Mouse (Mus musculus) brain, adult 2 months (tissue): ENCODE results near the gene Mt3.

Experiments
- DNase-seq: peaks from one replicate; pipeline ENCODE4 v3.0.0; 2011; ENCODE audit warnings: low read depth, low spot score

Mt3 gene

DNA sequence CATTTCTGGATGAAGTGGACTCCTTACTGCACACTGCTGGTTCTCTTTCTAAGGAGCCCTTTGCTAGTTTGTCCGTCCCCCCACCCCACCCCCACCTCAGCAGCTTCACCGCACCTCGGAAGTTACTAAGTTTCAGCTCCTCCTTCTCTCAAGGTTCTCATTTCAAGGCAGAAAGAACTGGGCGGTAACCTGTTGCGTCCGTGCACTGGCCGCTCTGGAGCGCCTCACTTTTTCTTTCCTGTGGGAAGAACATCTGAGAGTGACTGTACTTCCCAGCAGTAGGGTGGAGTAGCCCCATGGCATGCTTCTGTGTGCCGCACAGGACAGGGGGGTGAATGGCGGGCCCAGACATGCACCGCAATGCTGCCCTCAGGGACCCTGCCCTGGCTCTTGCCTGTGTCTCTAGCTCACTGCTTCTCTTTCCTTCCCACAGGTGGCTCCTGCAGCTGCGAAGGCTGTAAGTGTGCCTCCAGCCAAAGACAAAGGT, 32.0 kb downstream of the Mt3 start:
- DNase-seq = no peak

DNA sequence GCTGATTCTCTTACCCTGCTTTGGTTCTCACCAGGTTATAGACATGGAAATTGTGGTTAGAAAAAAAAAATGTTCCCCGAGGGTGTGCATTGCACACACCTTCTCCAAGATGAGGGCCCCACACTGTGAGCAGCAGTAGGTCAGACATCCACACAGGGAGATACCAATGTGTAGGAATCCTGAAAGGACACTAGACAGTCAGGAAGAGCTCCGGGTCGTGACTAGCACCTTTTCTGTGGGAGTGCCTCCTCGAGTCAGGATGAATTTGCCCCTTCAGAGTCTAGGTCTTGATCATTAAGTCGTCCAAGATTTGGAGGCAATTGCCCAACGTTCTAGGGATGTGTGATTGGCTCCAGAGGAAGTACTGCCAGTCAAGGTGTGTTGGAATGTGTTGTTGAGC, 33.4 kb downstream of the Mt3 start:
- no peak for DNase-seq

DNA sequence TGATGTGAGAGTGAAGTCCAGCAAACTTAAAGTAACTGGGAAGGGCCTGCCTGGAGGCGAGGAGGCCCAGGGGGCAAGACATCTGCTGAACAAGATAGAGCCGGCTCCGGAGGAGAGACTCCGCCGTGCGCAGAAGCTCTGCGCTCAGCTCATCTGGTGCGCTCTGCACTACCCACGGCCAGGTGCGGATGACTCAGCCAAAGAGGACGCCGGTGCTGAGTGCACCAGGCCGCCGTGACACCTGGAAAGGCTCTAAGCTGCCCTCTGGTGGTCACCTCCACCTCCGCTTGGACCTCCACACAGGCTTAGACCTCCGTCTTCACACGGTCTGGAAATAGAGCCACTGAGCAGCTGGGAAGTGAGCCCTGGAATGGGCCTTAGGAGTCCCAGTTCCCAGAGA, 34.1 kb downstream of the Mt3 start:
- DNase-seq = peak; percentile 88

DNA sequence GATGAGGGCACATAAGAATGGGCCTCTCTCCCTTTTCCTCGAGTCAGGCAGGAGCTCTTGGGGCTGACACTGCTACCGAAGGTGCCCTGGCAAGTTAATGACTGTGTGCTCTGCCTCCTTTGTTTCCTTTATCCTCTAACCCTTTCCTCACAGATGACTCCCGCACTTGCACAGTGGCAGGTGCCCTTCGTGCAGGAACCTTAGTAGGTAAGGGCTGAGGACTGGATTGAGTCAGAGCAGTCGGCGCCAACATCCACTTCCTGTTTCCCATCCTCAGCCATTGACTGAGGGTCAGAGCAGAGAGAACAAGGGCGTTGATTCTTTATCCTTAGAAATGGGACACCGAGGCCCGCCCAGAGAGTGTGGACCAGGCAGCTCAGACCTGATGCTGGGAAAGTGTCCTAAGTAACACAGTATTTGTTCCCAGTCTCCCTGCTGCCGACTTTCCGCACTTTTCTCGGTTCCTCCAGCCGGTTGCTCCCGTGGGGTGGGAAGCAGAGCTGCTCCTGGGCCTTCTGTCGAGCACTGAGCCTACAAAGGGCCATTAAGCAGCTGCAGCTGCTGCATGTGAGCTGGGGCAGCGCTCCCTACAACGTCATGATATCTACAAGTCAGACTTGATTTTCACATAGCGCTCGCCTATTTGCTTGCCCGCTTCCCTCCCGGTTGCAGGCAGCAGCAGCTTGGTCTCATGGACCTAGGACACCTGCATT, 35.0 kb downstream of the Mt3 start:
- peak; percentile 56 for DNase-seq

DNA sequence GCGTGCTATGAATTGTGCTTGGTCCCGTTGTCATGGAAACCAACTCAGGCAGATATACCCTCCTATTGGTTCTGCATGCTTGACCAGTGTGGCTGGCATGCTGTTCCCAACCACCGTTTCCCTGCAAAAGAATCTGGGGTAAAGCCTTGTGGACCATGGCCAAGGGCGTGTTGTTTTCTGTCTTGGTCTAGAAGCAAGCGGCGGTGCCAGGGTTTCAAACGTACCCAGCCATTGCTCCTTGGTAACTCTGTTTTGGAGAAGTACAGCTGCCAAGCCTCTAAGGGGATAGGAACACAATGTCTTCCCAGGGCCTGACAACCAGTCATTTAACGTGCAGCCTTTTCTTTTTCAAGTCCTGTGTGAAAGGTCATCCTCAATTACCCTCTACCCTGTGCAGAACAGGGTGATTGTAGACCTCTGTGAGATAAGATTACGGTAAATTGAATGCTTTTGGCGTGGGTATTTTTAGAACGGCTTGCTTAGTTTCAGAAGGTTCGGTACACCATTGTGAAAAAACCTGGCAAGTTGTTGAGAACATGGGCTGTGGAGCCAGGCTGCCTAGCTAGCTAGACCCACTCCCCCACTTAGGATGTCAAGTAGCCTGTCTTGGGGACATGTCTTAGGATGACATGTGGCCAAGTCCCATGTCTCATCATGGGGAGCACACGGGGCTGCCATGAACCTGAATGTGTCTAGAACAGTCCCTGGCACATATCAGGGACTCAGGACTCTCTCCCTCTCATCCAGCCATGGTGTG, 37.0 kb downstream of the Mt3 start:
- DNase-seq = peak; percentile 58

DNA sequence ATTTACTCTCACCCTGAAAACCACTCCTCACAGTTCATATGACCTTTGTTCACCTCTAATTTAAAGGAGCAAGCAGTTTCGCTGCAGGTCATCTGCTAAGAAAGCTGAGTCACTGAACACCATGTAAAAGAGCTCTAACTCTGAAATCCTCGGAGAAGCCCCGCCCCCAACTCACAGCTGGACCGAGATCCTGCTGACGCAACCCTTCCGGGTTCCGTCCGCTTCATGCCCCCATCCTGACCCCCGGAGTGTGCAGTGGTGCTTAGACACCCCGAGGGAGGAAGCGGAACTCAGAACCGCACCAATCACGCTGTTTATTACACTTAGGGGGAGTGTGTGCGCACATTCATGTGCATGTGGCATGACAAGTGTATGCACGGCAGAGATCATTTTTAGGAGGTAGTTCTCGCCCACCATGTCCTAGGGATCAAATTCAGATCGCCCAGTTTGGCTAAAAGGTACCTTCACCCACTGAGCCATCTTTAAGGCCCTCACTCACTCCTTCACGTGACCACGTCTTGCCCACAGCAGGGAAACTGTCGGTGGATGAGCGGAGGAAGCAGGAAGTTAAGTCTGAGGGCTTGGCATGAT, 38.8 kb downstream of the Mt3 start:
- DNase-seq = peak; percentile 31

DNA sequence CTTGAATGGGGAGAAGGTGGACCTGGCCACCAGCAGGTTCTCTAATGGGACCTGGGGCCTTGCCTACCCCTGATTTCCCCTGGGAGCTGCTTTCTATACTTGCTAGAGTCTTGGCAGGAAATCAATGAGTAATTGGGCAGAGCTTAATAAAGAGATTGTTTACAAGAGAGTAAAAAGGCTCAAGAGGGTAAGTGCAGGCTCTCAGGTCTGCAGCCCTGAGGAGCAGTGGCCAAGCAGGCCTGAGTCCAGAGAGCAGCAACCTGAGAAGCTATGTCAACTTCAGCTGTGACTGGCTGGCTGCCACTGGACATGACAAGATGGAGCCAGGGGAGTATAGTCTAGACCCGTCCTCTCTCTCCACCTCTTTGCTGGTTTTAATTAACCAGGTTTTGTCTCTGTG, 40.5 kb downstream of the Mt3 start:
- no peak for DNase-seq

DNA sequence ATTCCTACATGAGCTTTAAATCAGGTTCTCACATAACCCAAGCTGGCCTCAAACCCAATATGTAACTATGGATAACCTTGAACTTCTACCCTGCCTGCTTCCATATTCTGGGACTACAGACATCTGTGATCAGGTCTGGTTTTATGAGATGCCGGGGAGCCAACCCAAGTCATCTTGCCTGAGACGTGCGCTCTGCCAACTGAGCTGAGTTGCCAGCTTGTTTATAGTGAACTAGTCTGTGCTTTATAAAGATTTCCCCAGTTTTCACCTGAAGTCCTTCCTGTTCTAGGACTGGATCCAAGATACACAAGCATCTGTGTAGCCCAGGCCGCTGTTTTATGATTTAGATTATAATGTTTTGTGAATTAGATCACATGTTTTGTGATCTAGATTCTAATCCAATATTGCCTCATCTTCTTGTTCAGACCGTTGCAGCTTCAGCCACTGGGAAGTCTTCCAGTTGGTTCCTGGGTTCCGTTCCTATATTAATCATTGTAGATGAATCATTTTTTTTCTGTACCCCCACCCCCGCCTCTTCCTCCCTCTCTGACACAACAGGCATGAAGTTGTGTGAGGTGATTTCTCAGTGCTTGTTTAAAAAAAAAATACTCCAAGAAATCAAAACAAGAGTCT, 42.3 kb downstream of the Mt3 start:
- DNase-seq = peak; percentile 73

DNA sequence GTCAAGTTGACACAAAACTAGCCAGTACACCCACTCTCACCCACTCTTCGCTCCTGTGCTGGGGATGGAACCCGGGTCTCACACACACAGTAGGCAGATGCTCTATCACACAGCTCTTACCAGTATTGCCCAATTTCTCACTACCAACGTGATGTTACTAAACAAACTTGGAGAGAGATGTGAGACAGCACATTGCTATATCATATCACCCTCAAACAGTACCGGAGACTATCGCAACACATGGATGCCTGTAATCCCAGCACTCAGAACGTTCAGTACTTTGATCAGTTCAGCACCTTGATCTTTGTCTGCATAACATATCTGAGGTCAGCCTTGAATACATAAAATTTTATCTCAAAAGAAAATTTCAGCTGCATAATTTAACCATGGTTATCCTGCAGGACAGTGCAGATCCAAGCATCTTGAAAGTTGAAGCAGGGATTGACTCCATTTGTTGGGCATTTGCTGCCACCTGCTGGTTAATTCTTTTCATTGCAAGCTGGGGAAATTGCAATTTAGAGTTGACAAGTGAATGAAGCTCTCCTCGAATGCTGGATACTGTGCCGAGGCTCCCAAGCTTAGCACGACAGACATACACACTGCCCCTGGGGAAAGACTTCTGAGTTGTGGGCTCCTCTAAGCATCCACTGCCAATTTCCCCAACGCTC, 46.9 kb downstream of the Mt3 start:
- DNase-seq = peak; percentile 91
